Mouse (Mus musculus) CH12.LX (cell line): ENCODE results near the gene Zfp689.

Experiments
- TBP ChIP-seq: conservative IDR thresholded peaks from 2 replicates; pipeline ENCODE4 v1.6.1; 2011; ENCODE audit warnings: low read depth, low read length, improper control_type of control experiment
- ZNF384 ChIP-seq: IDR thresholded peaks from 2 replicates; pipeline ENCODE4 v1.6.1; 2012; ENCODE audit warnings: low read depth, low read length, improper control_type of control experiment, inconsistent platforms

DNA sequence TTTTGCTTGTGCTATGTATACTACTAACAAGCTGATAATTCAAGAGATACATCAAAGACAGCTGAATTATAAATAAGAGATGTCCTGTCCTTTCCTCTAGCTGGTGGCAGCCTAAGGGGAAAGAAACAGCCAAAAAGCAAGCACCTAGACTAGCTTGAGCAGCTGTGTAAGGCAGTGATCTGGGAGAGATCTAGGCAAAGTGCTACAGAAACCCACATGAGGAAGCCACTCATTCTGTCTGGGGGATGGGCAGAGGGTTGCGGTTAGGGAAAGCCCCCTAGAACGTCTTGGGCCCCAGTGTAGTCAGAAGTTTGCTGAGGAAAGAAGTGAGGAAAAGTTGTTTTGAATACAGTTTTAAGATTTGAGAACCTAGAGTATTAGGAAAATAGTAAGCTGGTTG is 31.4 kb upstream of the Zfp689 start:
- TF ChIP-seq TBP: peak; percentile 52; the same call in 1 of the 2 replicates
- TF ChIP-seq ZNF384: no peak
